Mouse (Mus musculus) liver, postnatal 0 days (tissue): Measurements from ENCODE around the gene Bicdl2.

Source experiments
- CTCF ChIP-seq: sonication (generic); IDR thresholded peaks from 2 replicates; pipeline ENCODE4 v1.5.1; 2016; ENCODE audit warnings: antibody characterized with exemption, low read depth
- EP300 ChIP-seq: IDR thresholded peaks from 2 replicates; pipeline ENCODE4 v1.6.1; 2016; ENCODE audit warnings: antibody characterized with exemption, low read depth, mild to moderate bottlenecking

- TF ChIP-seq CTCF = no peak
- TF ChIP-seq EP300 = no peak
Measured at GRCm38 (mm10) chr17:23651363-23651762, 8.9 kb upstream of the Bicdl2 start.
